Mouse (Mus musculus): ENCODE results near the gene Gls. TPM values are rescaled to one million over a fixed set of nuclear protein-coding genes. Genes with fewer than 3 reads are reported as not detected.

Gene Gls
- 21.9 and 22.3 TPM in 2 replicates for polyA plus RNA-seq (2015; fragmentation: Nextera tagmentation; extraction: Ambion mirVana)

GRCm38 (mm10) chr1:52233143-52233713 lies at the start of gene Gls:
TSS of gene Gls (minus strand) at chr1:52233232.
- peak within 1 kb of the TSS; percentile 97 for H3K9ac ChIP-seq
- H3K27ac ChIP-seq, result peak within 1 kb of the TSS; percentile 97
- peak within 1 kb of the TSS; percentile 100 for H3K4me3 ChIP-seq
- no peaks in the 10 kb centered on the region for H3K9me3 ChIP-seq (replicated peaks)
- H3K27me3 ChIP-seq, result no peaks in the 10 kb centered on the region
- H3K36me3 ChIP-seq, result no peaks in the 10 kb centered on the region
- ATAC-seq (replicated peaks; ENCODE audit: insufficient number of reproducible peaks, insufficient read depth, low FRiP score, low read depth), result peak; percentile 99
- peaks cover 14% of the 10 kb centered on the region for H3K4me1 ChIP-seq (replicated peaks)
- WGBS, result under 1% methylated on average over 46 of the region's 46 CpGs
- H3K4me2 ChIP-seq, result peak within 1 kb of the TSS; percentile 81

- Histone ChIP-seq H3K9ac (no peak overlapping the region), H3K36me3 (no peaks in the 10 kb centered on the region), H3K27ac (no peak overlapping the region), H3K4me2 (no peak overlapping the region), H3K4me3 (no peak overlapping the region), H3K9me3 (replicated peaks) (no peaks in the 10 kb centered on the region), H3K27me3 (no peaks in the 10 kb centered on the region), H3K4me1 (replicated peaks) (no peaks in the 10 kb centered on the region)
- ATAC-seq (replicated peaks; ENCODE audit: insufficient number of reproducible peaks, insufficient read depth, low FRiP score, low read depth), result no peak
- WGBS, result 57% methylated on average over 7 of the region's 7 CpGs
These were observed 47.0 kb upstream of the Gls start for GRCm38 (mm10) chr1:52279831-52280595.

GRCm38 (mm10) chr1:52279331-52279730 lies 46.3 kb upstream of the Gls start:
- Histone ChIP-seq H3K4me2 (no peak overlapping the region), H3K27ac (no peak overlapping the region), H3K4me3 (no peak overlapping the region), H3K4me1 (replicated peaks) (no peaks in the 10 kb centered on the region), H3K9me3 (replicated peaks) (no peaks in the 10 kb centered on the region), H3K36me3 (no peaks in the 10 kb centered on the region), H3K9ac (no peak overlapping the region), H3K27me3 (no peaks in the 10 kb centered on the region)
- WGBS, result 66% methylated on average over 3 of the region's 3 CpGs
- no peak for ATAC-seq (replicated peaks; ENCODE audit: insufficient number of reproducible peaks, insufficient read depth, low FRiP score, low read depth)

GRCm38 (mm10) chr1:52278073-52278472 lies 45.0 kb upstream of the Gls start:
- no peak overlapping the region for H3K9ac ChIP-seq
- no peaks in the 10 kb centered on the region for H3K9me3 ChIP-seq (replicated peaks)
- H3K36me3 ChIP-seq, result no peaks in the 10 kb centered on the region
- H3K4me1 ChIP-seq (replicated peaks), result no peaks in the 10 kb centered on the region
- H3K27ac ChIP-seq, result no peak overlapping the region
- ATAC-seq (replicated peaks; ENCODE audit: insufficient number of reproducible peaks, insufficient read depth, low FRiP score, low read depth), result no peak
- WGBS, result 51% methylated on average over 6 of the region's 6 CpGs
- no peak overlapping the region for H3K4me2 ChIP-seq
- no peaks in the 10 kb centered on the region for H3K27me3 ChIP-seq
- H3K4me3 ChIP-seq, result no peak overlapping the region

GRCm38 (mm10) chr1:52274210-52274609 lies 41.2 kb upstream of the Gls start:
- Histone ChIP-seq H3K9me3 (replicated peaks) (no peaks in the 10 kb centered on the region), H3K36me3 (no peaks in the 10 kb centered on the region), H3K9ac (no peak overlapping the region)

GRCm38 (mm10) chr1:52272018-52272678 lies 39.1 kb upstream of the Gls start:
- ATAC-seq (replicated peaks; ENCODE audit: insufficient number of reproducible peaks, insufficient read depth, low FRiP score, low read depth), result no peak
- Histone ChIP-seq H3K4me1 (replicated peaks) (peaks cover 5% of the 10 kb centered on the region), H3K27ac (no peak overlapping the region), H3K27me3 (no peaks in the 10 kb centered on the region), H3K36me3 (no peaks in the 10 kb centered on the region), H3K9me3 (replicated peaks) (no peaks in the 10 kb centered on the region), H3K4me3 (no peak overlapping the region), H3K4me2 (no peak overlapping the region), H3K9ac (no peak overlapping the region)
- WGBS, result 74% methylated on average over 5 of the region's 5 CpGs

More at GRCm38 (mm10) chr1:52274210-52274609, 41.2 kb upstream of the Gls start:
- H3K4me1 ChIP-seq (replicated peaks), result peaks cover 5% of the 10 kb centered on the region
- H3K4me2 ChIP-seq, result no peak overlapping the region
- no peak overlapping the region for H3K27ac ChIP-seq
- H3K27me3 ChIP-seq, result no peaks in the 10 kb centered on the region
- no peak for ATAC-seq (replicated peaks; ENCODE audit: insufficient number of reproducible peaks, insufficient read depth, low FRiP score, low read depth)
- 64% methylated on average over 3 of the region's 3 CpGs for WGBS
- H3K4me3 ChIP-seq, result no peak overlapping the region

- H3K9me3 ChIP-seq (replicated peaks), result no peaks in the 10 kb centered on the region
- no peak overlapping the region for H3K4me2 ChIP-seq
- peaks cover 5% of the 10 kb centered on the region for H3K4me1 ChIP-seq (replicated peaks)
- H3K36me3 ChIP-seq, result no peaks in the 10 kb centered on the region
- WGBS, result 57% methylated on average over 9 of the region's 9 CpGs
- no peaks in the 10 kb centered on the region for H3K27me3 ChIP-seq
- no peak overlapping the region for H3K9ac ChIP-seq
- ATAC-seq (replicated peaks; ENCODE audit: insufficient number of reproducible peaks, insufficient read depth, low FRiP score, low read depth), result no peak
- no peak overlapping the region for H3K4me3 ChIP-seq
- no peak overlapping the region for H3K27ac ChIP-seq
These were observed 37.3 kb upstream of the Gls start for GRCm38 (mm10) chr1:52270354-52270753.

- Histone ChIP-seq H3K4me1 (replicated peaks) (peaks cover 5% of the 10 kb centered on the region), H3K9ac (no peak overlapping the region), H3K36me3 (no peaks in the 10 kb centered on the region), H3K4me3 (no peak overlapping the region), H3K4me2 (no peak overlapping the region), H3K9me3 (replicated peaks) (no peaks in the 10 kb centered on the region), H3K27me3 (no peaks in the 10 kb centered on the region), H3K27ac (no peak overlapping the region)
- WGBS, result 78% methylated on average over 4 of the region's 4 CpGs
- no peak for ATAC-seq (replicated peaks; ENCODE audit: insufficient number of reproducible peaks, insufficient read depth, low FRiP score, low read depth)
These were observed 36.6 kb upstream of the Gls start for GRCm38 (mm10) chr1:52269596-52269995.

- Histone ChIP-seq H3K9me3 (replicated peaks) (no peaks in the 10 kb centered on the region), H3K4me2 (no peak overlapping the region), H3K4me1 (replicated peaks) (peaks cover 5% of the 10 kb centered on the region), H3K4me3 (no peak overlapping the region), H3K9ac (no peak overlapping the region), H3K27me3 (no peaks in the 10 kb centered on the region), H3K27ac (no peak overlapping the region), H3K36me3 (no peaks in the 10 kb centered on the region)
- ATAC-seq (replicated peaks; ENCODE audit: insufficient number of reproducible peaks, insufficient read depth, low FRiP score, low read depth), result no peak
- whole genome bisulfite sequencing, result 89% methylated on average over 6 of the region's 6 CpGs
These were observed 35.0 kb upstream of the Gls start for GRCm38 (mm10) chr1:52268006-52268405.

GRCm38 (mm10) chr1:52267606-52268005 lies 34.6 kb upstream of the Gls start:
- Histone ChIP-seq H3K4me2 (no peak overlapping the region), H3K36me3 (no peaks in the 10 kb centered on the region), H3K4me3 (no peak overlapping the region), H3K27me3 (no peaks in the 10 kb centered on the region), H3K9me3 (replicated peaks) (no peaks in the 10 kb centered on the region), H3K4me1 (replicated peaks) (peaks cover 5% of the 10 kb centered on the region), H3K9ac (no peak overlapping the region), H3K27ac (no peak overlapping the region)
- 52% methylated on average over 3 of the region's 3 CpGs for WGBS
- ATAC-seq (replicated peaks; ENCODE audit: insufficient number of reproducible peaks, insufficient read depth, low FRiP score, low read depth), result no peak

- Histone ChIP-seq H3K4me3 (no peak overlapping the region), H3K4me2 (no peak overlapping the region), H3K27me3 (no peaks in the 10 kb centered on the region), H3K27ac (no peak overlapping the region), H3K4me1 (replicated peaks) (peaks cover 5% of the 10 kb centered on the region), H3K36me3 (no peaks in the 10 kb centered on the region), H3K9me3 (replicated peaks) (no peaks in the 10 kb centered on the region), H3K9ac (no peak overlapping the region)
- 60% methylated on average over 3 of the region's 3 CpGs for WGBS
- no peak for ATAC-seq (replicated peaks; ENCODE audit: insufficient number of reproducible peaks, insufficient read depth, low FRiP score, low read depth)
These were observed 33.0 kb upstream of the Gls start for GRCm38 (mm10) chr1:52265886-52266516.

Data from heart, embryonic 15.5 days (tissue).